Mouse (Mus musculus) CH12.LX (cell line): Measurements from ENCODE around the gene Kpnb1. TPM values are rescaled to one million over a fixed set of nuclear protein-coding genes. Genes with fewer than 3 reads are reported as not detected.

ENCODE experiments used
- DNase-seq: peaks from one replicate; pipeline ENCODE4 v3.0.0-alpha.2; 2013; ENCODE audit errors: extremely low read depth
- H3K27ac ChIP-seq: 2 replicates; pipeline ENCODE4 v1.5.1; 2012; ENCODE audit warnings: low read depth, mild to moderate bottlenecking, control low read depth, moderate library complexity; ENCODE audit not compliant: insufficient read depth
- H3K27me3 ChIP-seq: replicated peaks from 2 replicates; pipeline ENCODE3; 2012; ENCODE audit warnings: inconsistent platforms
- H3K36me3 ChIP-seq, 2 experiments: replicated peaks in 1 of 2; 2 replicates each; pipeline versions ENCODE3 to v1.6.1; 2012; ENCODE audit warnings: inconsistent platforms in 1 of 2, low read length in 1 of 2, mild to moderate bottlenecking in 1 of 2, mixed read lengths in 1 of 2, moderate library complexity in 1 of 2; ENCODE audit not compliant: control insufficient read depth in 1 of 2, insufficient read depth in 1 of 2
- H3K4me1 ChIP-seq, 2 experiments: 2 replicates each; pipeline ENCODE4 v1.6.1; 2012; ENCODE audit warnings: inconsistent platforms in 1 of 2, moderate library complexity in 1 of 2; ENCODE audit not compliant: insufficient read depth in 2 of 2, control insufficient read depth in 1 of 2
- H3K4me2 ChIP-seq: 2 replicates; pipeline ENCODE4 v1.6.1; 2012; ENCODE audit warnings: low read depth, mild to moderate bottlenecking, control low read depth; ENCODE audit not compliant: poor library complexity, insufficient read depth, severe bottlenecking
- H3K4me3 ChIP-seq, 3 experiments: fragments of 150-350 bp in 1 of 3; sonication (generic) in 1 of 3; replicated peaks in 1 of 3; 2 replicates each; pipeline versions ENCODE3 to v1.5.1; 2011 to 2012; ENCODE audit warnings: low read depth in 2 of 3, low read length in 2 of 3, mild to moderate bottlenecking in 2 of 3, moderate library complexity in 2 of 3, control low read depth in 1 of 3, improper control_type of control experiment in 1 of 3, inconsistent platforms in 1 of 3, mixed read lengths in 1 of 3; ENCODE audit not compliant: poor library complexity in 1 of 3
- H3K79me2 ChIP-seq: replicated peaks from 2 replicates; pipeline ENCODE4 v1.6.1; 2012; ENCODE audit warnings: mild to moderate bottlenecking, moderate library complexity; ENCODE audit not compliant: control insufficient read depth, poor library complexity, insufficient read depth, severe bottlenecking; ENCODE audit errors: extremely low read depth
- H3K9ac ChIP-seq: 2 replicates; pipeline ENCODE4 v1.6.1; 2012; ENCODE audit warnings: low read depth, mild to moderate bottlenecking, control low read depth, moderate library complexity; ENCODE audit not compliant: insufficient read depth
- H3K9me3 ChIP-seq: replicated peaks from 2 replicates; pipeline ENCODE3; 2012; ENCODE audit warnings: low read length, inconsistent platforms, mixed read lengths
- BHLHE40 ChIP-seq: IDR thresholded peaks from 2 replicates; pipeline ENCODE4 v1.6.1; 2011; ENCODE audit warnings: mild to moderate bottlenecking, low read depth, low read length, improper control_type of control experiment
- CHD1 ChIP-seq: IDR thresholded peaks from 2 replicates; pipeline ENCODE4 v1.6.1; 2012; ENCODE audit warnings: low read depth, low read length, improper control_type of control experiment, inconsistent platforms
- CHD2 ChIP-seq: IDR thresholded peaks from 2 replicates; pipeline ENCODE4 v1.6.1; 2011; ENCODE audit warnings: low read length, improper control_type of control experiment
- E2F4 ChIP-seq: IDR thresholded peaks from 2 replicates; pipeline ENCODE4 v1.6.1; 2011; ENCODE audit warnings: low read depth, low read length, improper control_type of control experiment; ENCODE audit not compliant: insufficient replicate concordance
- ELF1 ChIP-seq: IDR thresholded peaks from 2 replicates; pipeline ENCODE4 v1.6.1; 2014; ENCODE audit warnings: low read depth, mild to moderate bottlenecking, inconsistent platforms, low read length, improper control_type of control experiment
- EP300 ChIP-seq: IDR thresholded peaks from 2 replicates; pipeline ENCODE4 v1.6.1; 2011; ENCODE audit warnings: low read length, improper control_type of control experiment
- GABPA ChIP-seq: IDR thresholded peaks from 2 replicates; pipeline ENCODE4 v1.6.1; 2012; ENCODE audit warnings: low read depth, low read length, improper control_type of control experiment, inconsistent platforms; ENCODE audit not compliant: insufficient replicate concordance
- HCFC1 ChIP-seq: IDR thresholded peaks from 2 replicates; pipeline ENCODE4 v1.6.1; 2012; ENCODE audit warnings: low read depth, mild to moderate bottlenecking, inconsistent platforms, low read length, improper control_type of control experiment
- IRF4 ChIP-seq: IDR thresholded peaks from 2 replicates; pipeline ENCODE4 v1.6.1; 2014; ENCODE audit warnings: low read depth, mild to moderate bottlenecking, inconsistent platforms, low read length, improper control_type of control experiment
- JUND ChIP-seq: conservative IDR thresholded peaks from 2 replicates; pipeline ENCODE4 v1.6.1; 2011; ENCODE audit warnings: low read depth, low read length, improper control_type of control experiment
- KAT2A ChIP-seq: IDR thresholded peaks from 2 replicates; pipeline ENCODE4 v1.6.1; 2012; ENCODE audit warnings: low read length, improper control_type of control experiment, inconsistent platforms; ENCODE audit not compliant: insufficient replicate concordance
- MAX ChIP-seq: IDR thresholded peaks from 2 replicates; pipeline ENCODE4 v1.6.1; 2011; ENCODE audit warnings: low read length, improper control_type of control experiment
- MAZ ChIP-seq: IDR thresholded peaks from 2 replicates; pipeline ENCODE4 v1.6.1; 2012; ENCODE audit warnings: low read depth, mild to moderate bottlenecking, inconsistent platforms, low read length, improper control_type of control experiment, moderate library complexity
- MEF2A ChIP-seq: IDR thresholded peaks from 2 replicates; pipeline ENCODE4 v1.6.1; 2014; ENCODE audit warnings: low read depth, mild to moderate bottlenecking, inconsistent platforms, low read length, improper control_type of control experiment, borderline replicate concordance
- MXI1 ChIP-seq: IDR thresholded peaks from 2 replicates; pipeline ENCODE4 v1.6.1; 2011; ENCODE audit warnings: mild to moderate bottlenecking, low read depth, low read length, improper control_type of control experiment
- MYC ChIP-seq: IDR thresholded peaks from 2 replicates; pipeline ENCODE4 v1.6.1; 2011; ENCODE audit warnings: low read depth, mild to moderate bottlenecking, improper control_type of control experiment, low read length
- NELFE ChIP-seq: IDR thresholded peaks from 2 replicates; pipeline ENCODE4 v1.6.1; 2011; ENCODE audit warnings: low read depth, low read length, improper control_type of control experiment
- NRF1 ChIP-seq: IDR thresholded peaks from 2 replicates; pipeline ENCODE4 v1.6.1; 2014; ENCODE audit warnings: low read depth, mild to moderate bottlenecking, inconsistent platforms, low read length, improper control_type of control experiment, moderate library complexity
- PAX5 ChIP-seq: IDR thresholded peaks from 2 replicates; pipeline ENCODE4 v1.6.1; 2012; ENCODE audit warnings: low read length, inconsistent platforms, mixed read lengths
- POLR2A ChIP-seq: IDR thresholded peaks from 2 replicates; pipeline ENCODE4 v1.6.1; 2011; ENCODE audit warnings: low read depth, mild to moderate bottlenecking, improper control_type of control experiment, low read length
- POLR2AphosphoS2 ChIP-seq: IDR thresholded peaks from 2 replicates; pipeline ENCODE4 v1.6.1; 2011; ENCODE audit warnings: low read depth, low read length, improper control_type of control experiment
- RAD21 ChIP-seq: IDR thresholded peaks from 2 replicates; pipeline ENCODE4 v1.6.1; 2011; ENCODE audit warnings: low read depth, mild to moderate bottlenecking, low read length, improper control_type of control experiment, moderate library complexity
- RCOR1 ChIP-seq: conservative IDR thresholded peaks from 2 replicates; pipeline ENCODE4 v1.6.1; 2012; ENCODE audit warnings: low read depth, mild to moderate bottlenecking, inconsistent platforms, low read length, improper control_type of control experiment
- SIN3A ChIP-seq: IDR thresholded peaks from 2 replicates; pipeline ENCODE4 v1.6.1; 2012; ENCODE audit warnings: low read length, improper control_type of control experiment, inconsistent platforms
- SMC3 ChIP-seq: IDR thresholded peaks from 2 replicates; pipeline ENCODE4 v1.6.1; 2011; ENCODE audit warnings: low read depth, low read length, improper control_type of control experiment
- TBP ChIP-seq: conservative IDR thresholded peaks from 2 replicates; pipeline ENCODE4 v1.6.1; 2011; ENCODE audit warnings: low read depth, low read length, improper control_type of control experiment
- TCF12 ChIP-seq: IDR thresholded peaks from 2 replicates; pipeline ENCODE4 v1.6.1; 2014; ENCODE audit warnings: low read depth, mild to moderate bottlenecking, inconsistent platforms, low read length, improper control_type of control experiment
- UBTF ChIP-seq: IDR thresholded peaks from 2 replicates; pipeline ENCODE4 v1.6.1; 2012; ENCODE audit warnings: low read depth, mild to moderate bottlenecking, inconsistent platforms, low read length, improper control_type of control experiment, moderate library complexity
- USF1 ChIP-seq: IDR thresholded peaks from 2 replicates; pipeline ENCODE4 v1.6.1; 2014; ENCODE audit warnings: low read depth, mild to moderate bottlenecking, inconsistent platforms, low read length, improper control_type of control experiment
- ZMIZ1 ChIP-seq: IDR thresholded peaks from 2 replicates; pipeline ENCODE4 v1.6.1; 2012; ENCODE audit warnings: low read depth, mild to moderate bottlenecking, inconsistent platforms, low read length, improper control_type of control experiment
- ZNF384 ChIP-seq: IDR thresholded peaks from 2 replicates; pipeline ENCODE4 v1.6.1; 2012; ENCODE audit warnings: low read depth, low read length, improper control_type of control experiment, inconsistent platforms
- dilution Hi-C: fragments of 300-500 bp; cut with MboI; formaldehyde crosslinking; loops from 2 replicates; pipeline ENCODE4 v1.14.3; 2020; ENCODE audit warnings: low sequenced_read_pairs; ENCODE audit not compliant: extremely low pct_unique_long_range_greater_than_20kb, extremely low pct_ligation_motif_present
- in situ Hi-C: fragments of 300-500 bp; cut with MboI; formaldehyde crosslinking; loops from 3 replicates; pipeline ENCODE4 v1.14.3; 2019; ENCODE audit warnings: low sequenced_read_pairs, low pct_ligation_motif_present, low pct_unique_long_range_greater_than_20kb, mixed read lengths
- polyA plus RNA-seq: library from polyadenylated mRNA; unstranded; fragments of >175 nt; gene quantifications from 2 replicates; pipeline ENCODE4 v1.2.1, GENCODE M21; 2012; ENCODE audit warnings: low read depth; ENCODE audit not compliant: insufficient read length
- total RNA-seq, 2 experiments: library from RNA; depleted of rRNA; stranded (reverse); fragments of 300-350 nt in 1 of 2; fragments of >200 nt in 1 of 2; gene quantifications; 2 replicates each; pipeline ENCODE4 v1.2.3; 2012 to 2014

The Kpnb1 gene
- total and polyA plus RNA-seq, 3 experiments = 194 to 411 (median 234) TPM

- peaks cover 53 to 85% of the 10 kb centered on the region in 2 experiments for H3K36me3 ChIP-seq
- in situ Hi-C loops = no loop called here
- H3K27me3 ChIP-seq = no peaks in the 10 kb centered on the region
- H3K27ac ChIP-seq = no peak overlapping the region
- dilution Hi-C loops = no loop called here
- no peak overlapping the region for H3K9ac ChIP-seq
- no peak overlapping the region for H3K4me3 ChIP-seq
- H3K79me2 ChIP-seq = no peaks in the 10 kb centered on the region
- H3K4me1 ChIP-seq = no peaks in the 10 kb centered on the region
- no peaks in the 10 kb centered on the region for H3K9me3 ChIP-seq
- DNase-seq = no peak
- no peak overlapping the region for H3K4me2 ChIP-seq
- TF ChIP-seq BHLHE40 (no peak), JUND (no peak), EP300 (no peak), RCOR1 (no peak), UBTF (no peak), MEF2A (no peak), CHD1 (no peak), SIN3A (no peak), POLR2AphosphoS2 (no peak), TBP (no peak), GABPA (no peak), MYC (no peak), TCF12 (no peak), ZMIZ1 (no peak), MAX (no peak), USF1 (no peak), HCFC1 (no peak), POLR2A (no peak), ZNF384 (no peak), NRF1 (no peak)
Observed at GRCm38 (mm10) chr11:97223485-97223884, 35.8 kb upstream of the Kpnb1 start.

- dilution Hi-C loops (no loop called here), in situ Hi-C loops (no loop called here)
- H3K4me2 ChIP-seq = no peak overlapping the region
- H3K27me3 ChIP-seq = no peaks in the 10 kb centered on the region
- no peak for DNase-seq
- no peaks in the 10 kb centered on the region for H3K79me2 ChIP-seq
- no peaks in the 10 kb centered on the region for H3K4me1 ChIP-seq
- no peak overlapping the region for H3K9ac ChIP-seq
- peaks cover 67 to 86% of the 10 kb centered on the region in 2 experiments for H3K36me3 ChIP-seq
- no peak overlapping the region for H3K27ac ChIP-seq
- H3K9me3 ChIP-seq = no peaks in the 10 kb centered on the region
- no peak overlapping the region for H3K4me3 ChIP-seq
- TF ChIP-seq MXI1 (no peak), MAX (no peak), TCF12 (no peak), SMC3 (no peak), ZNF384 (no peak), KAT2A (no peak), MAZ (no peak), SIN3A (no peak), RAD21 (no peak), E2F4 (no peak), CHD2 (no peak), ZMIZ1 (no peak), NELFE (no peak), PAX5 (no peak), EP300 (no peak), RCOR1 (no peak), ELF1 (no peak), USF1 (no peak), IRF4 (no peak)
- TF ChIP-seq, all 38 proteins: peak for 0
Observed at GRCm38 (mm10) chr11:97221611-97222010, 33.9 kb upstream of the Kpnb1 start.
